Mouse (Mus musculus) megakaryocyte, embryonic 14.5 days (primary cell): ENCODE data around the gene Stk39. TPM values are rescaled to one million over a fixed set of nuclear protein-coding genes. Genes with fewer than 3 reads are reported as not detected.

ENCODE experiments used
- H3K27me3 ChIP-seq: replicated peaks from 2 replicates; pipeline ENCODE3; 2012; ENCODE audit warnings: inconsistent platforms
- H3K36me3 ChIP-seq: replicated peaks from 2 replicates; pipeline ENCODE3; 2012; ENCODE audit warnings: low read length, inconsistent platforms, mixed read lengths
- H3K4me1 ChIP-seq: 2 replicates; pipeline ENCODE4 v1.6.1; 2012; ENCODE audit warnings: inconsistent platforms
- H3K4me3 ChIP-seq: replicated peaks from 2 replicates; pipeline ENCODE3; 2012; ENCODE audit warnings: moderate library complexity, mild to moderate bottlenecking, inconsistent platforms
- H3K9me3 ChIP-seq: 2 replicates; pipeline ENCODE4 v1.6.1; 2012; ENCODE audit warnings: inconsistent platforms
- FLI1 ChIP-seq: IDR thresholded peaks from 2 replicates; pipeline ENCODE4 v1.6.1; 2012; ENCODE audit warnings: low read length, inconsistent platforms, mixed read lengths
- GATA1 ChIP-seq: IDR thresholded peaks from 3 replicates; pipeline ENCODE4 v1.6.1; 2012; ENCODE audit warnings: mixed read lengths, low read length, inconsistent platforms, borderline replicate concordance
- polyA plus RNA-seq: library from polyadenylated mRNA; stranded (reverse); fragments of >175 nt; gene quantifications from 2 replicates; pipeline ENCODE4 v1.2.3, GENCODE M21; 2012; ENCODE audit warnings: low replicate concordance; ENCODE audit not compliant: insufficient read depth

The Stk39 gene
- polyA plus RNA-seq, 1 experiment = 0.95 TPM

DNA sequence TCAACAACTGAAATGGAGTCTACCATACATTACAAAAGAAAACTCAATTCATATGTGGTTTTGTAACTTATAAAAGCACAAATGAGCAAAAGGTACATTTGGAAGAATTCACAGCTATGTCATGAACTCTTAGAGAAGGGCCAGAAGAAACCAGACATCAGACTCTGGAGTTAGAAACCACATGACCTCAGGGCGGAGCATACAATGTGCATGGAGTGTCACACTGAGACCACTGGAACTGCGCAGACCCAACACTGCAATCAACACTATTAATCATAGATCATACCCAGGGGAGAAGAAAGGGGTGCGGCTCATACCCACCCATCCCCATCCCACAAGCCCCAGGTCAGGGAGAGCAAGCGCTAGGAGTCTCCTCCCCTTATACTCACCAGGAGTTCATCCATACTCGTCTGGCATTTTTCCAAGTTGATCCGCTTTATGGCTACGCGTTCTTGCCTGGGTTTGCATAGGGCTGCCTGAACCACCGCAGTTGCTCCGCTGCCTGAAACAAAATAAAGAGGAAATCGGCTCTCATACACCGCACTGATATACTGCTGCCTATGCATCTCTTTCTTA lies 62.3 kb downstream of the Stk39 start:
- Histone ChIP-seq H3K36me3 (no peaks in the 10 kb centered on the region), H3K4me1 (no peaks in the 10 kb centered on the region), H3K4me3 (no peak overlapping the region), H3K9me3 (peaks cover 11% of the 10 kb centered on the region), H3K27me3 (no peaks in the 10 kb centered on the region)
- TF ChIP-seq GATA1 (no peak), FLI1 (no peak)

DNA sequence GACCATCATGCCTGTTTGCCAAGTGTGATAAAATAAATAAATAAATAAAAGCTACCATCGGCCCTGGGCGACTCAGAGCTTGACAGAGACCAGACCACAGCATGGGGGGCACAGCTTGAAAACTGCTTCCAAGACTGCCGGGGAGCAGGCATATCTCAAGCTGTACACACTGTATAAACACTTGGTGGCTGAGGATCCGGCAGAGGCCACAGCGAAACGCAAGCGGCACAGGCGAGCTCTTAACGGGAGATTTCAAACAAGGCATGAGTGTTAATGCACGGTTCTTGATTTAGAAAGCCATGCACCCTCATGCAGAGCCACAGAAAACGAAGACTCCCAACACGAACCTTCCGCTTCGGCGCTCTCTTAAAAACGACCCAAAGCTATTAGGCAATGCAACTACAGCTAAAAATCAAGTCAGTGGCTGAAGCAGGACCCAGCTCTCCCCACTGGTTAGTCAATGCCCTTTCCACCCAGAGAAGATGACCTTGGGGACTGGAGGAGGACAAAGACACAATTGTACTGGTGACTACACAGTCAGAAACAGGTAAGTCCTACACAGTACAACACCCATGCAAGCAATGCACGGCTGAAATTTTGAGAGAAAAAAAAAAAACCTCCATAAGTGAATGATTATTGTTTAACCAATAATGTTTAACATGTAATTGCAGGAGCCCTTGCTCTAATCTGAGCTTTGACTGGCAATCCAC lies 63.6 kb downstream of the Stk39 start:
- H3K36me3 ChIP-seq = no peaks in the 10 kb centered on the region
- H3K4me3 ChIP-seq = no peak overlapping the region
- TF ChIP-seq GATA1 (no peak), FLI1 (no peak)
- peaks cover 6% of the 10 kb centered on the region; the same call in 1 of the 2 replicates for H3K9me3 ChIP-seq
- H3K4me1 ChIP-seq = no peaks in the 10 kb centered on the region
- no peaks in the 10 kb centered on the region for H3K27me3 ChIP-seq

DNA sequence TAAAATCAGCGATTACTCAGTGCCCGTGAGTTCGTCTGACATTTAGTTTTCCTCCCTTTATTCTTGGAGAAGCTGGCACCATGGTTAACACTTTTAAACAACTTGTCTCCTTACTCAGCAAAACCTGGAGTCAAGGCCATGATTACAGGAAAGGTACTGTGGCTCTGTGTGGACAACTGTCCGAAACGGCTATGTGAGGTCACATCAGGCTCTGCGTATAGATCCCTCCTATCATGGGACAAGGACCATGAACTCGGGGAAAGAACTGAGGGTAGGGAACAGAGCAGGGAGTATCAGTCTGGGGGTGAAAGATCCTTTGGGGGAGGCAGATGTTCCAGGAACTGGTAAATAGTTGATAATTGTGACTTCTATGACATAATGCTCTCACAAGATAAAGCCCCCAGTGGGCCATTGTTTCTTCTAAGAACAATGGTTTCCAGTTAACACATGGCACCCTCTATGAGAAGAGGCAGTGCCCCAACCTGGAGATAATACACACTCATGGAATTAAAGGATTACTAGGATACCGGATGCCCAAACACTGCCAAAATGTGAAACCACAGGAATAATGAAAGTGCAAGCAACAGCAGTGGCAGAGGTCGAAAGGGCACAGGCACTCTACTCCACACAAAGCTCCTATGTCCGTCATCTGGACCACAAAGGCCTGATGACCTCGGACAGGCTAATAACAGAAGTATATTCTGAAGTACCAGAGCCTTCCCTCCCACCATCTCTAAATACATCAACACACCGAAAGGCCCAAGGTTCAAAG lies 64.7 kb downstream of the Stk39 start:
- Histone ChIP-seq H3K4me1 (no peaks in the 10 kb centered on the region), H3K36me3 (no peaks in the 10 kb centered on the region), H3K4me3 (no peak overlapping the region), H3K9me3 (peaks cover 6% of the 10 kb centered on the region; the same call in 1 of the 2 replicates), H3K27me3 (no peaks in the 10 kb centered on the region)
- TF ChIP-seq GATA1 = no peak
- TF ChIP-seq FLI1 = no peak

DNA sequence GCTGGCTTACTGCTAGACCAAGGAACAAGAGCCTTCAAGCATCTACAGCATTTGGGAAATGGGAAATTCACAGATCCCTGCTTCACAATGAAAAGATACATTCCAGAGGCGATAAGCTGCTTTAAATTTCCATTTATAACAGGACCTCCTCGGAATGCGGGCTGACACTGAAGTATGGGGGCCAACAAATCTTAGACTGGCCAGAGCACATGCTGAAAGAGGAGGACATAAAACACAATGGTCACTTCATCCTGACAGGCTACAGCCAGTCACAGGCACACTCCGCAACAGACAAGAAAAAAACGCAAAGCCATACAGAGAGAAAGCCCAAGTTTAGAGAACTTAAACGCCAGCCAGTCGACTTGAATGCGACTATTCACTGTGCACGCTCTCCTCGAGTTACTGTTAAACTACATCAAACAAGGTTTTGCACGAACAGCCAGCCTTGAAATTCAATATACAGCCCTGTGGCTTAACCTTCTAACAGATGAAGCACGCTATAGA lies 65.4 kb downstream of the Stk39 start:
- TF ChIP-seq GATA1 (no peak), FLI1 (no peak)
- H3K27me3 ChIP-seq = no peaks in the 10 kb centered on the region
- H3K9me3 ChIP-seq = peaks cover 6% of the 10 kb centered on the region; the same call in 1 of the 2 replicates
- no peaks in the 10 kb centered on the region for H3K4me1 ChIP-seq
- no peaks in the 10 kb centered on the region for H3K36me3 ChIP-seq
- H3K4me3 ChIP-seq = no peak overlapping the region

DNA sequence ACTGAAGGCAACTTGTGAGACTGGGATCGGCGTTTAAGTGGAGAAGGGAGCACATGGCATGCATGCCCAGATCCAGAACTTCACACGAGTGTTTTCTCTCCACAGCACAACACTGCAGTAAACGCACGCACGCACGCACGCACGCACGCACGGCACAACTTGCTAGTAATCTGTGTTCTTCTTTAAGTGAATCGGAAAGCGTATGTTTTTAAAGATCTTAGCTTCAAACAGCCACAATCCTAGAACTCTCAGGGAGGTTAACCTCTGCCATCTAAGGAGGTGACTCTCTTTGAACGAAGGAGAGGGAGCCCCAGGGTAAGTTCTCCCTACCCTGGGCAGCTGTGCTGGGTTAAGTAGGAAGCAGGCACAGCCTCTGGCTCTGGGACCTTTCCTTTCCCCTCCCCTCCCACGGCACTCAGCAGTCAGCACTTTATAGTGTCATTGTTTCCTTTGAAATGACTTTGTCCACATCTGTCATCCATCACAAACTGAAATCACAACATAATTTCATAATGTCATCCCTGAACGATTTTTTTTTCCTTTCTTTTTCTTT lies 66.8 kb downstream of the Stk39 start:
- no peaks in the 10 kb centered on the region for H3K36me3 ChIP-seq
- TF ChIP-seq FLI1 (no peak), GATA1 (no peak)
- peaks cover 5% of the 10 kb centered on the region; the same call in 1 of the 2 replicates for H3K9me3 ChIP-seq

DNA sequence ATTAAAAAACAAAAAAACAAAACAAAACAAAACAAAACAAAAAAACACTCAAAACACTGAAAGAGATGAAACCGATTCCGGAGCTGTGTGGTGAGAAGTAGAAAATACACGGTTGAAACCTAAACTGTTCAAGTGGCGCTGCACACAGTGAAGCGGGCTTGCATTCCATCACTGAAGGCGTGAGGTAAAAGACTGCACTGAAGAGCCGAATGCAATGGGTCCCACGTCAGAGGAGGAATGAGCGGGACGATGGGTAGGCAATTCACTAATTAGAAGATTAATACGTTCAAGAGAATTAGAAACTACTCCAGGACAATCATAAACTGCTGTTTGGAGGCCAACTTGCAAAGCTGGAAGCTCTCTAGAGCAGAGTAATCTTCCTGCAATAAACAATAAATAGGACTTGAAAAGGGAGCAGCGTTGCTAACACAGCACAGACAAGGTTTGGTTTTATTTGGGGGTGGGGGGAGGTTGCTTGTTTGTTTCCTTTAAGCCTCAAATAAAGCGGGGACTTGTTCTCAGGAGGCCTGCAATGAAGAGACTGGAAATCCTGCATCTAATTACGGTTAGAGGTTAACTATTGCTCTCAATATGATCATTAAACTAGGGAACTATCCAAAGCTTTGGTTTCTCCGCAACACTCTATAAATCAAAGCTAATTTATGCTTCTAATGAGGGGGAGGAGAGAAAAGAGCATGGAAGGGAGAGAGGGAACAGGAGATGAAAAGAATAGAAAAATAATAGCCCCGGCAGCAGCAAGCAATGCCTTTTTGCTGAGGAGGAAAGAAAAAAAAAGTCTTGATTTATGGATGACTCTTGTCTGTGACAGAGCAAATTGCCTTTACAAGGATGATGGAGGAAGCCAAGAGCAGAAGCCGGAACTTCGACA lies 67.5 kb downstream of the Stk39 start:
- Histone ChIP-seq H3K4me3 (no peak overlapping the region), H3K4me1 (no peaks in the 10 kb centered on the region), H3K36me3 (no peaks in the 10 kb centered on the region), H3K27me3 (no peaks in the 10 kb centered on the region), H3K9me3 (peaks cover 5% of the 10 kb centered on the region; the same call in 1 of the 2 replicates)
- TF ChIP-seq FLI1 (no peak), GATA1 (no peak)

More for the DNA sequence above, 66.8 kb downstream of the Stk39 start:
- Histone ChIP-seq H3K4me1 (no peaks in the 10 kb centered on the region), H3K4me3 (no peak overlapping the region), H3K27me3 (no peaks in the 10 kb centered on the region)

DNA sequence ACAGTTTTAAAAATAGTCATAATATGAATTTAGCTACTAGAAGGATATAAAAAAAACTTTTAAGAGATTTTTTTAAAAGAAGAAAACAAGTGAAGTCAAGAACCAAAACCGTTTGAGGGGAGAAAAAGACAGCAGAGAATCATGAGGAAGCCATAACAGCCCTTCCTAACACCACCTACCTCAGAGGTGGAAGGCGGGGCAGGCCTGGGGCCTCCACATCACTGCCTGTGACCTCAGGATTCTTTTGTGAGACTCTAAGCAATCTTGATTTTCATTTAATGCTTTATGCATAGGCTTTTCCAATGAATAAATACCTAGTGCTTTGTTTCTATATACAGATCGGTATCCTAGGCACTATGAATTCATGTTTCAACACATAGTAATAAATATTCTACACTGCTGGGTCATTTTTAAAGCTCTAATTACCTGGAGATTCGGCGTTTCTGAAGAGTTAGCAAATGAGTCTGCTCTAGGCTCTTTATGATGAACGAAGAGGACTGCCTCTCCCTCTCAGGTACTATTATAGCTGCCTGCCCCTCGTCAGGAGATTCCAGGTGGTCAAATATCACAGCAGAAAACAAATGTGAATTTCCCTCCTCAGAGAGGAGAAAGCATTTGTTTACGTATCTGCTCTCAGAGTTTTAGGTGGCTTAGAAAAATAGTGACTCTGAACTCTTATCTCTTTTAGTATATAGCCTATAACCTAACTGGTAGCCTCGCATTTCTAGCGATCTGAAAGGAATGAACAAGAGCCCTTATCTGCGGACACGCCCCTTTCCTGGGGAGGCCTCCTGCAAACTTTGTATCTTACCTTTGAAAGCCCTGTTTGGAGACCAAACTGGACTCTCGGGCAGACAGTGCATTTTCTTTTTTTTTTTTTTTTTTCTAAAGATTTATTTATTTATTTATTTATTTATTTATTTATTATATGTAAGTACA lies 78.2 kb downstream of the Stk39 start:
- Histone ChIP-seq H3K4me1 (no peaks in the 10 kb centered on the region), H3K4me3 (no peak overlapping the region)

More for the DNA sequence above, 78.2 kb downstream of the Stk39 start:
- Histone ChIP-seq H3K27me3 (no peaks in the 10 kb centered on the region), H3K9me3 (no peaks in the 10 kb centered on the region; the same call in 1 of the 2 replicates), H3K36me3 (no peaks in the 10 kb centered on the region)
- TF ChIP-seq GATA1 (no peak), FLI1 (no peak)
